Mouse (Mus musculus) right cerebral cortex, postnatal 36 days (tissue): ENCODE data around the gene Myl4.

Experiments
- DNase-seq, 2 experiments: peaks; one replicate each; pipeline ENCODE4 v3.0.0; 2022; ENCODE audit warnings: low spot score in 2 of 2, mixed read lengths in 1 of 2

Gene Myl4

GRCm38 (mm10) chr11:104571373-104571772 lies 20.9 kb downstream of the Myl4 start:
- peak; percentile 50 to 52 for DNase-seq

- no peak for DNase-seq
These were observed 21.6 kb downstream of the Myl4 start for GRCm38 (mm10) chr11:104572091-104572490.

GRCm38 (mm10) chr11:104572566-104572965 lies 22.1 kb downstream of the Myl4 start:
- no peak for DNase-seq

GRCm38 (mm10) chr11:104576772-104577612 lies 26.5 kb downstream of the Myl4 start:
- DNase-seq, result no peak

- DNase-seq, result no peak
These were observed 27.6 kb downstream of the Myl4 start for GRCm38 (mm10) chr11:104578074-104578473.

- no peak for DNase-seq
These were observed 28.6 kb downstream of the Myl4 start for GRCm38 (mm10) chr11:104579084-104579483.

- DNase-seq, result no peak
These were observed 29.1 kb downstream of the Myl4 start for GRCm38 (mm10) chr11:104579575-104579974.

GRCm38 (mm10) chr11:104580091-104580490 lies 29.6 kb downstream of the Myl4 start:
- no peak for DNase-seq

- DNase-seq, result no peak
These were observed 30.1 kb downstream of the Myl4 start for GRCm38 (mm10) chr11:104580606-104581005.

GRCm38 (mm10) chr11:104581446-104582307 lies 31.2 kb downstream of the Myl4 start:
- no peak for DNase-seq

GRCm38 (mm10) chr11:104582308-104582606 lies 31.8 kb downstream of the Myl4 start:
- DNase-seq, result no peak

GRCm38 (mm10) chr11:104582630-104583364 lies 32.3 kb downstream of the Myl4 start:
- DNase-seq, result no peak

- DNase-seq, result no peak
These were observed 35.0 kb downstream of the Myl4 start for GRCm38 (mm10) chr11:104585495-104585894.

GRCm38 (mm10) chr11:104587904-104588303 lies 37.4 kb downstream of the Myl4 start:
- DNase-seq, result no peak

GRCm38 (mm10) chr11:104588513-104588912 lies 38.0 kb downstream of the Myl4 start:
- DNase-seq, result no peak

- DNase-seq, result no peak
These were observed 39.1 kb downstream of the Myl4 start for GRCm38 (mm10) chr11:104589570-104589969.

- peak; percentile 69 to 70 for DNase-seq
These were observed 39.7 kb downstream of the Myl4 start for GRCm38 (mm10) chr11:104590148-104590547.

GRCm38 (mm10) chr11:104592066-104592835 lies 41.8 kb downstream of the Myl4 start:
- DNase-seq, result no peak

- DNase-seq, result no peak
These were observed 45.9 kb downstream of the Myl4 start for GRCm38 (mm10) chr11:104596365-104596764.

- no peak for DNase-seq
These were observed 48.9 kb downstream of the Myl4 start for GRCm38 (mm10) chr11:104599265-104599945.

- no peak for DNase-seq
These were observed 50.2 kb downstream of the Myl4 start for GRCm38 (mm10) chr11:104600675-104601074.
